Mouse (Mus musculus) liver, embryonic 14.5 days (tissue): ENCODE measurements around the gene Hcfc2.

Experiments used
- CTCF ChIP-seq: IDR thresholded peaks from 2 replicates; pipeline ENCODE4 v1.5.1; 2016; ENCODE audit warnings: antibody characterized with exemption, low read depth, control low read depth
- EP300 ChIP-seq: IDR thresholded peaks from 2 replicates; pipeline ENCODE4 v1.6.1; 2016; ENCODE audit warnings: antibody characterized with exemption, low read depth

GRCm38 (mm10) chr10:82680769-82681168 lies 15.2 kb upstream of the Hcfc2 start:
- no peak for TF ChIP-seq CTCF
- TF ChIP-seq EP300: no peak
